Mouse (Mus musculus) T-helper 2 cell (primary cell): ENCODE measurements around the gene Tet2.
"Not testable (repeated sequence)": the region's sequence is repeated elsewhere in the genome, so short reads cannot be mapped to it uniquely, and the experiment has no call there.

Source experiments
- in situ Hi-C: fragments of 300-600 bp; cut with MboI, MseI; formaldehyde crosslinking; loops from one replicate; pipeline ENCODE4 v1.15.1; 2025; ENCODE audit warnings: high pct_unique_total_duplicates

Gene Tet2

DNA sequence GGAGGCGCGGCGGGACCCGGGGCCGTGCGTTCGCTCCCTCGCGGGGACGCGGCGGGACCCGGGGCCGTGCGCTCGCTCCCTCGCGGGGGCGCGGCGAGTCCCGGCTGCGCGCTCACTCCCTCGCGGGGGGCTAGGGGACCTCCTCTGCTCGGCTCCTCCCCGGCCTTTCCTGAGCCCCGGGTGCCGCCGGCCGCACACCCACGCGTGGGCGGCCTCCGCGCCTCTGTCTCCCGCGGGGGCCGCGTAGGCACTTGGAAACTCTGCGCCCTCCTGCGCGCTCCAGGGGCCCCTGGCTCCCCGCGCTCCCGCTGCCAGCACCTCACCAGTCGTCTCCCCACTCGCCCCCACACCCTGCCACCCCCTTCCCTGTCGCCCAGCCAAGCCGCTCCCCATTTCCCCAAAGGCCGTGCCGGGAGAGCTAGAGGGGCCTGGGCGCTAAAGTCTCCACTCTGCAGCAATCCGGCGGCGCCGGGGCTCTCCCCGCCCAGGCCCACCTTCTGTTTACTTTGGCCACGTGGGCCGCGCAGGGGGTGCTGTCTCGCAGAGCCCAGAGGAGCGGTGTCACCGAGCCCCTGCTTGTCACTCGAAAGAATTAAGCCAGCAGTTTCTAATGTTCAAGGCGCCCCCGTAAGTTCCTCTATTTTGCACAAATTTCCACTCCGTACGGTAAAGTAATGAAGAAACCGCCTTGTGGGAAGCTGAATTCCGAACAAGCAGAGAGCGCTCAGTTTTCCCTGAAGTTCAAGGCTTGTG, at the start of gene Tet2:
Gene Tet2 (minus strand): TSS at position 589 of the 753 bp plus-strand sequence.
- in situ Hi-C loops = loop anchor here (5.0 to 25.0 kb wide), 3 partner anchors 73 to 1893 kb away; partner anchors contain the start of gene Ube2d3

DNA sequence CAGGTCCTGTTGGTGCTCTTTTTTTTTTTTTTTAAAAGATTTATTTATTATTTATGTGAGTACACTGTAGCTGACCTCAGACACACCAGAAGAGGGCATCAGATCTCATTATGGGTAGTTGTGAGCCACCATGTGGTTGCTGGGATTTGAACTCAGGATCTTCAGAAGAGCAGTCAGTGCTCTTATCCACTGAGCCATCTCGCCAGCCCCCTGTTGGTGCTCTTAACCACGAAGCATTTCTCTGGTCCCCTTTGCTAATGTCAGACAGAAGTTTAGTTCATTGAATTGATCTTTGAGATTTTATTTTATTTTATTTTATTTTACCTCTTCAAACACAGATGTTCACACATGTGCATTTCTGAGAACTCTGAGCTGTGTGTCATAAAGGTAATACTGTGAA, 48.1 kb upstream of the Tet2 start:
- in situ Hi-C loops = not testable (repeated sequence)

GRCm38 (mm10) chr3:133590506-133591152, 45.7 kb upstream of the Tet2 start:
- in situ Hi-C loops = no loop called here

GRCm38 (mm10) chr3:133585010-133585409, 40.1 kb upstream of the Tet2 start:
- in situ Hi-C loops = no loop called here

- in situ Hi-C loops = no loop called here
Observed at GRCm38 (mm10) chr3:133583411-133584025, 38.6 kb upstream of the Tet2 start.

DNA sequence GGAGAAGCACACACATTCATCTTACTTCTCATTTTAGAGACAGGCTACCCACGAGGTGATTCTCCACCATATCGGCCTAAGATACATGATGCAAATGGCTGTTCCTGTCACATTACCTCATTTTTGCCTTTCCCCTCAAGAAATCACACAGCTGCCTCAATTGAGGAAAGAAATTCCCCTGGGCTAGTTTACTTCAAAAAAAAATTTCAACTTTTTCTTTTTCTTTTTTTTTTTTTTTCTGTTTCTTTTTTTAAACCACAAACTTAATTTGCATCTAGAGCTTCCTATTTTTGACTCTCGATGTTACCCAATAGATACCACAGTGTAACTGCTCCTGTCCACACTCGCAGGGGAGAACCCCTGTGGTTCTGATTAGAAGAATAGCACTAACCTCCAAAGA, 38.0 kb upstream of the Tet2 start:
- in situ Hi-C loops = no loop called here

- in situ Hi-C loops = no loop called here
Observed at GRCm38 (mm10) chr3:133582096-133582495, 37.2 kb upstream of the Tet2 start.

DNA sequence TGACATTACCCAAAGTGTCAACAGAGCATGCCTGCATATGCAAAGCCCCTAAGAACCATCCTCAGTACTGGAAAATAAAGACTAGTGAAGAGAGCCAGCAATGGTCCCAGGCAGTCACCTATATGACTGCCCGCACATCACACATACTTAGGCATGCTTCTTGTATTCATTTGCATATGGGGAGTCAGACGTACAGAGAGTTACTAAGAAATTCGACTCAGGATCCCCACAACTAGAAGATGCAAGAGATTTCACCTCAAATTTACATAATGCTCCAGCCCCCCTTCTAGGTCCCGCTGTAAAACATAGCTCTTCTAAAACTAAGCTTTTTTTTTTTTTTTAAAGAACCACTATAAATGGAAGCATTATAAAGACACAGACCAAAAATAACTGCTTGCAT, 36.6 kb upstream of the Tet2 start:
- in situ Hi-C loops = no loop called here

DNA sequence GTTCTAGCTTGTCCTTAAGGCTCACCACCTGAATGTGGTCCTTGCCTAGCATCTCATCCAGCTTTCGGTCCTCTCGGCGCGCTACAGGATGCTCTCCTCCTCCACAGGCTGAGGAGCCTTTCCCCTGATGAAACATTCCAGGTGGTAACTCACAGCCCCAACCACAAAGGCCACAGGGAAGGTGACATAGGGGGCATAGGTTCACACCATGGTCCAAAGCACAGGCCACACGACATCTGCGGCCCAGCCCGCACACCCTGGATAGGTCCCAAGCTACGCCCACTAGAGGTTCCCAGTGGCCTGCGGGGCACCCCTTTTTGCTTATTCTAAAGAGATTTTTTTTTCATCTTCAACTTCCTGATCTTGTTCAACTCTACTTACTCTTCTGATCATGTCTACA, 34.7 kb upstream of the Tet2 start:
- in situ Hi-C loops = no loop called here

- in situ Hi-C loops = no loop called here
Observed at GRCm38 (mm10) chr3:133579140-133579539, 34.2 kb upstream of the Tet2 start.

GRCm38 (mm10) chr3:133574969-133575368, 30.0 kb upstream of the Tet2 start:
- in situ Hi-C loops = no loop called here

GRCm38 (mm10) chr3:133571961-133572360, 27.0 kb upstream of the Tet2 start:
- in situ Hi-C loops = no loop called here

GRCm38 (mm10) chr3:133563503-133564205, 18.7 kb upstream of the Tet2 start:
- in situ Hi-C loops = no loop called here

DNA sequence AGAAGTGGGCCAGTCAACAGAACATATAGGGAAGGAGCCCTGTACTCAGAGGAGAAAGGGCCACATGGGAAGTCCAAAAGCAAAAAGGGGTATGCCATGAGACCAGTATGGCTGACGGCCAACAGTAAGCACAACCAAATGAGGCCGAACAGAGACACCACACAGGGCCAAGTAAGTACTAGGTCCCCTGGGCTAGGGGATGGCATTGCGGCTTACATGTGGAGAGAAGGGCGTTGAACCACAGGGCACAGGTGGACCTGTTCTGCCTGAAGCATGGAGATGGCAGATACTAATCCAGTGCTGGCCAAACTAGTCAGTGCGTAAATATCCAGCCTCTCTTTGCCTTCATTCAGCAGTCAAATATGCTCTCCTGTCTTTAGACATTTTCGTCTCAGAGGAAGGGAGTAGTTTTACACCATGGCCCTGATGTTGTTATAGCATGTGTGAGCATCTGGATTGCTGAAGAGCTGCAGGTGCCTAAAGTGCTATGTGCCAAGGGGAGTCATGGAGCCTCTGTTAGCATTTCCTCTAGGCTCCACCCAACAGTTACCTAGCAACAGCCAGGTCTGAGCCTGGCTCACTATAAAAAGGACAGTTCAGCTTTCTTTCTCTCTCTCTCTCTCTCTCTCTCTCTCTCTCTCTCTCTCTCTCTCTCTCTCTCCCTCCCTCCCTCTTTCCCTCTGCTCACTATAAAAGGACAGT, 14.6 kb upstream of the Tet2 start:
- in situ Hi-C loops = no loop called here

DNA sequence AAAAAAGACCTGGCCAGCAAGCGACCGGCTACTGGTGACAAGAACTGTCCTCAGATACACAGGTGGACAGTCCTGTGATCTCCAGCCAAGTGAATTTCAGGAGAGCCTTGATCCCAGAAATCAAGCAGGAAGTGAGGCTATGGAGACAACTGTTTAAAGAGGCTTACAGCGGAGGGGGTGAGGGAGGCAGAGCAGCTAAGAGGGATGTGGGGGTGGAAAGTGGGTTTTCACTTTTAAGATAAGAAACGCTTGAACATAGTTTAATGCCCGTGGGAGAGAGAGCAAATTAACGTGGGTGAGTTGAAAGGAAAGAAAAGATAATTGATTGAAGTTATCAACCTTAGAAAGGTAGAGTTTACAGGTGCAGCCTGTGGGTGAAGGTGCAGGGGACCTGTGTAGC, 12.7 kb upstream of the Tet2 start:
- in situ Hi-C loops = no loop called here

DNA sequence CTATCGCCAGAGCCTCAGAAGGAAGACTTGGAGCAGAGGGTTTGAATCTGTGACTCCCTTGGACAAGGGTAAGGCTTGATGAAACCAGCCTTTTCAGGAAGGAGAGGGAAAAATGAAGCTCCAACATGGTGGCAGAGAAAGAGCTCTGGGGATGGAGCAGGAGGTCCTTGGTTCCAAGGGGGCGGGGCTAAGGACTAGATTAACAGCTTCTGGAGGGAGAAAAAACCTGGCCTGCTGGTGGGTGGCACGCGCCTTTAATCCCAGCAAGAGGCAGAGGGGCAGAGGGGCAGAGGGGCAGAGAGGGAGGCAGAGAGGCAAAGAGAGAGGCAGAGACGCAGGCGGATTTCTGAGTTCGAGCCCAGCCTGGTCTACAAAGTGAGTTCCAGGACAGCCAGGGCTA, 12.2 kb upstream of the Tet2 start:
- in situ Hi-C loops = no loop called here

DNA sequence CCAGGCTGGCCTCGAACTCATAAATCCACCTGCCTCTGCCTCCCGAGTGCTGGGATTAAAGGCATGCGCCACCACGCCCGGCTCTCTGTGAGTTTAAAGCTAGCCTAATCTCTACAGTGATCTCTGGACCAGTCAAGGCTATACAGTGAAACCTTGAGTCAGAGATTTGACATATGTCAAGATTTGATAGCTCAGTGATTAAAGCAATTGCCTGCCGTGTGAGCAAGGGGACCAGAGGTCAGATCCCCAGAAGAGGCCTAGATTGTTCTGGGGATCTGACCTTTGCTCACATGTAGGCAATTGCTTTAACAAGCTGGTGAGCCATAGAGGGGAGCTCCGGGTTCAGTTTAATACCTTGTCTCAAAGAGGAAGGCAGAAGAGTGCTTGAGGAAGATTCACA, 10.4 kb upstream of the Tet2 start:
- in situ Hi-C loops = no loop called here

DNA sequence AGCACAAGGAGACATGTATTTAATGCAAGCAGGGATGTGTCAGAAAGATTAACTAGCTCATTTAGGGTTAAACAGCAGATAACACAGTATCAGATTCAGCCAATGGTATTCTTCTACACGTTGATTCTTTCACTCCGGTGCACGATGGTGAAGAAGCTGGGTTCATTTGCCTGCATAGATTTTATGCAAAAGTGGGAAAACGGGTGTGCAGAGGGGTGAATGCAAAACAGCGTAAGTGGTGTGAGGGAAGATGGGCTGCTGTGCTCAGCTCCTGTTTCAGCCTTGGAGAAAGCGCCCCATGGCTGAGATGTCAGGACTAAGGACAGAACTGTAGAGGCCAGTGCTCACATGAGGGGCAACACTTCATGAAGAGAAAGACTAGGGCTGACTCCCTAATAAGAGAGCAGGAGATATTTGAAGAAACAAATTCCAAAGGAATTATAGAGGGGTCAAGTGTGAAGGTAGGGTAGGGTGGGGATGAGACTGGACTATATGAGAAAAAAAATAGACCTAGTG, 9.7 kb upstream of the Tet2 start:
- in situ Hi-C loops = no loop called here

DNA sequence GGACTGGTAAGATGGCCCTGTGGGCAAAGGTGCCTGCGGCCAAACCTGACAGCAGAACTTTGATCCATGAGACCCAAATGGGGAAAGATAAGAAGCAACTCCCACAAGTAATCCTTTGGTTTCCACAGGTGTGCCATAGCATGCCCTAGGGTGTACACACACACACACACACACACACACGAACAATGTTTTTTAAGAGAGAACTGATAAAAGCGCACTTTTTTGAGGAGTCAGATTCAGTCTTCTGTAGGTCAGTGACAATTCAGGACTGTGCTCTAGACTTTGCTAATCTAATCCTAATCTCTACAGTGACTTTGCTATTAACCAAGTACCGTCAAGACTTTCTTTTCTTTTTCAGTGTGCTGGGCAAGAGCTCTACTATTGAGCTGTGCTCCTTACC, 9.2 kb upstream of the Tet2 start:
- in situ Hi-C loops = no loop called here

GRCm38 (mm10) chr3:133551941-133552340, 7.0 kb upstream of the Tet2 start:
- in situ Hi-C loops = no loop called here
